Mouse (Mus musculus): ENCODE data around the gene Mien1.

DNA sequence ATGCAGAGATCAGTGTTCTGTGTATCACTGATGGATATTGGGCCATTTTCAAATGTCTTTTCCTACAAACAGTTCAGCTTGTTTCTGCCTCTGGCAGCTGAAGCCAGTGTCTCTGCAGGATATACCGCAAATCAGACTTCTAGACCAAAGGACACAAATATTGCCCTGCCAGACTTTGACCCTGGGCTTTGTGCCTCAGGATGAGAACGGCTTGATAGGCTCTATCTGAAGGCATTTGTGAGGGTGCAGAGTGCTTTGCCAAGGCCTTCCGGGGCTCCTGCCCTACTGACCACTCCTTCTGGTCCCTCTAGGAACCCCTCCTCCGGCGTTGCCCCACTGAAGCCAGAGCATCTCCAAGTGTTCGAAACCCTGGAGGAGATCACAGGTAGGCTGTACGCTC lies 12.2 kb downstream of the Mien1 start:
- no peak for TF ChIP-seq CTCF (IDR thresholded peaks at IDR 0.05; ENCODE audit: insufficient read depth, low read depth, low read length)
- TF ChIP-seq POLR2A (IDR thresholded peaks at IDR 0.05; ENCODE audit: insufficient read depth, low read depth, low read length) = no peak

Data from olfactory bulb, adult 2 months (tissue).